Mouse (Mus musculus): Measurements from ENCODE around the gene Scrn1.

The Scrn1 gene

DNA sequence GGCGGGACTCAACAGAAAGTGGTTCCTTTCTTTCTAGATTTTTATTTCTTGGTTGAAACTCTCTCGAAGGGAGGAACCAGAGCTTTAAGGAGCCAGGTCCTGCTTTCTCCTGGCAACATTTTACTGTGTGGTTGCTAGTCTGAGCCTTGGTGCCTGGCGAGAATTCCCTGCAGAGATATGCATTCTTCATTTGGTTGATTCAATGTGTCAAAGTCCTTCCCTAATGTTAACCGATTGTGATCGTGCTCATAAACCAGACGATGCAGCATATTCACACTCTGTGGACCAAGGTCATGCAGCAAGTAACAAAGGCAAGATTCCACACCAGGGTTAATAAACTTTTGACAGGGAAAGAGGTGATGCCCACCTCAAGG lies 244 bp upstream of the Scrn1 start:
- DNase-seq (ENCODE audit: low read depth), result no peak

- no peak for DNase-seq (ENCODE audit: low read depth)
Observed at GRCm38 (mm10) chr6:54565012-54565411, 1.3 kb downstream of the Scrn1 start.

- DNase-seq (ENCODE audit: low read depth), result no peak
Observed at GRCm38 (mm10) chr6:54564506-54564991, 1.7 kb downstream of the Scrn1 start.

DNA sequence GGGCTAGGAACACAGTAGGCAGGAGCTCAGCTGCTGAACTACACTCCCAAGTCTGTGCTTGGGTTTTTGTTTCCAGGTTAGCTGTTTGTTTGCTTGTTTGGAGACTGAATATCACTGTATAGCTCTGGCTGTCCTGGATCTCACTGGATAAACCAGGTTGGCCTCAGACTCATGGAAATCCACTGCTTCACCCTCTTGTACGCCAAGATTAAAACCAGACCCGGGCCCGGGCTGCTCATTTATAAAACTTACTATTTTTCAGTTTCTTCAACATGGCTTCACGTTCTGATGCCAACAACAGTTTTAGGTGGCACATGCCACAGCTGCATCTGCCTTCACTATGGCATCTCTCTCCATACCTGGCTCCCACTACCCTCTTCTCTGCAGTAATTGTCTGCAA lies 2.7 kb downstream of the Scrn1 start:
- no peak for DNase-seq (ENCODE audit: low read depth)

DNA sequence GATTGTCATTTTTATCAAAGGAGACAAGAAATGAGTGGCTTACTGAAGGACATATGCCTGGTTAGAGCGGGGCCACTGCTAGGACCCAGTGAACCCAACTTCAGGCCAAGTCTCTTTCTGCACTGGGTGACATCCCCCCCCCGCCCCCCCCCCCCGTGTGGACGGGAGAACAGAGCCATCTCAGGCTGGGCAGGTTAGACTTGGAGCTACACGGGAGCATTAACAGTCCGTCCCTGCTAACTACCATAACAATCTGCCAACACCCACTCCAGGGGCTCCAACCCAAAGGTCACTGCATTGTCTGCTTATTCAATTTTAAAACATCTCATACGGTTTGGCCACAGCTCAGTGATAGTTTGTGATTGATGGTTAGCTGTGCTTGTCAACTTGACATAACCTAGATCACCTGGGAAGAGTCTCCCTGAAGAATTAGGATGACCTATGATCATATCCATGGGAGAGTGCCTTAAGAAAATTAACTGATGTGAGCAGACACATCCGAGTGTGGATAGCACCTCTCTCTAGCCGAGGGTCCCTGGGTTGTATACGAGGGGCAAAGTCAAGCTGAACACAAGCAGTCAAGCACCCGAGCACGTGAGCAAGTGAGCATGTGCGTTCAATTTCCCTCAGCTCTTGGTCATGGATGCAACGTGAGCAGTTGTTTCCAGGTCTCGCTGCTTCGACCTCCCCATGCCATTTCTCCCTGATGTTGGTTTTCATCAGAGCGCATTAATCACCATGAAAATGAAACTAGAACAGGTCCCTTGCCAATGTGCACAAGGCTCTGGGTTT lies 4.1 kb downstream of the Scrn1 start:
- DNase-seq (ENCODE audit: low read depth), result no peak

DNA sequence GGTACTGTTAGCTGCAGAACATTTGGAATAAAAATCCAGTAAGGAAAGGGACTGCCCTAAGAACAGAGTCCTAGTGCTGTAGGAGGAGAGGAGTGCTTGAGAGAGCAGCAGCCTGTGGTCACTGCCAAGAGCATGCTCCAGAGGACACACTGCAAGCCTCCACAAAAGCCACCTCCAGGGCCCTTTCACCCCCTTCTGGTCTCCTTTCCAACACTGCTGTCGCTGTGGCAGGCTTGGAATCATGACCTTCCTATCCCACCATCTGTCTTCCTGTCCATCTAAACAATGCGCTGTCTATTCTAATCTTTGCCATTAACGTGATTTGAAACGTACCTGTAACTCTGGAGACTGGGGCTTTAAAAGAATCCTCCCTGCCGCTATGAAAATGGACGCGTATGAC lies 7.8 kb downstream of the Scrn1 start:
- no peak for DNase-seq (ENCODE audit: low read depth)

- DNase-seq (ENCODE audit: low read depth), result no peak
Observed at GRCm38 (mm10) chr6:54557671-54558070, 8.6 kb downstream of the Scrn1 start.

DNA sequence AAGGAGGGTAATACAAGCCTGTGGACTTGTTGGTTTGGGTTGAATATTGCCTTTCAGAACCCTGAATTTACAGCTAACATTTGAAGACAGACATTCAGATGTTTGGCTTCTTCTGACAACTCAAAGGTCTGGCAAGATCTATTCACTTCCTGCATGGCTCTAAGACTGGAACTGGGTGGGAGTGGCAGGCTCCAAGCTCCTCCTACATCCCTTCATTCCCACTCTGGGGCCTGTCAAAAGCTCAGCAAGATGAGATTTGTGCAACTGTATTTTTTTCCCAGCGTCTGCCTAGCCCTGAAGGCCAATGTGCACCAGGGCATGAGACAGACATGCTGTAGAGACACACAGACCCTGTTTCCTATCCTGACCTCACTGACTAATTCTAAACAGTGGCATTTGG lies 10.5 kb downstream of the Scrn1 start:
- DNase-seq (ENCODE audit: low read depth), result no peak

DNA sequence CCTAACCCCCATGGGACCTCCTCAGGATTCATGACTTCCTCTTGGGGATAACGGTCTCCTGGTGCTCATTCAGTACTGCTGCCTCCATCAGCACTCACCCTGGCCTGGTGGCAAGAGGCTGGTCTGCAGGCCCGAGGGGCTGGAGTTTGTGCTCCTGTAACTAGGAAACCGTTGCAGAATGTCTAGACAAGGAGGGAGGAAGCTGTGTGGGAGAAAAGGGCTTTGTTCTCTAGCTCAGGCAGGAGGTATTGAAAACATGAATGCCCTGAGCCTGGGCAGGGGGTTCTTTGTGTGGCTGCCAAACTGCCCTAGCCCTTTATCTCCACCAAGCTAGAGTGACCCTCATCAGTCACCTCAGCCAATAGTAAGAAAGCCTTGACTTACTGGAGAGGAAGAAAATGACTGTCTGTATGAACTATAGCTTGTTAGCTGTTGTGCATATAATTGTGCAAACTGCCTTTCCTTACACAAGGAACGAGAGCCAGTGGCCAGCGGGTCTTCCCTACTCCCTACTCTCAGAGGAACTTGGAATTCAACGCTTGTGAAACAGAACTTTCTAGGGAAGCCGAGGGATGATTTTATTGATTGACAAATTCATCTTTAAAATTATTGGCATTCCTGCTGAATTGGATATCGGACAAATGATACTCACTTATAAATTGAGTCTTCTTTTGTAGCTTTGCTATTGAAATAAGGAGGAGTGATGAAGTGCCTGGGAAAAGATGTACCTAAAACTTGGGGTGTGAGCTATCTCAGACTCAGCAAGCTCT lies 11.8 kb downstream of the Scrn1 start:
- DNase-seq (ENCODE audit: low read depth), result peak; percentile 36

GRCm38 (mm10) chr6:54553632-54554031 lies 12.7 kb downstream of the Scrn1 start:
- no peak for DNase-seq (ENCODE audit: low read depth)

DNA sequence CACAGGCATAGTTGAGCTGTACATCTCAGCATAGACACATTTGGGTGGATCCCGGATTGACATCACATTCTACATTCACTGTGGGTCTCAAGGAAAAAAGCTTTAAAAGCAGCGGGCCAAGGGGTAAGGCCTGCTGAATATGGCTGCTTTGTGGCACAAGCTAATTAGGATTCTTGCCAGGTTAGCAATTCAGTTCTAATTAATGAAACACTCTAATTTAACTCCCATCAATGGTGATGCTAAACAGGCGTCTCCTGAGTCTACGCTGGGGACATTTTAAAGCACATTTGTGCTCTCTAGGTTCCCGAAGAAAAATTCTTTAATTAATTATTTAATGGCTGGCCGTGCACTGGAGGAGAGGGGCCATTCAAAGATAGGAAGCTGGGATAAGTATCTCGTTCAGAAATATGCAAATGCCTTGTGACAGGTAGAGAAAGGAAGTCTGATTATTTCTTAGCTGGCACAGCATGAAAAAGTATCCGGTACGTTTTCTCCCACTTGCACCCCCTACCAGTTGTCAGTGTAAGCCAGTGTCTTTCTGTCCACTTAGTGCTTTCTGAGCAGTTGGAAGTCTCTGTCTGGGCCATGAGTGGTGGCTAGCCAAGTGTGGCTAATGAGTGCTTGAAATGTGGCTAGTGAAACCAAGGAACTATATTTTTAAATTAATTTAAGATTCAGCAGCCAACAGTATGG lies 13.4 kb downstream of the Scrn1 start:
- no peak for DNase-seq (ENCODE audit: low read depth)

DNA sequence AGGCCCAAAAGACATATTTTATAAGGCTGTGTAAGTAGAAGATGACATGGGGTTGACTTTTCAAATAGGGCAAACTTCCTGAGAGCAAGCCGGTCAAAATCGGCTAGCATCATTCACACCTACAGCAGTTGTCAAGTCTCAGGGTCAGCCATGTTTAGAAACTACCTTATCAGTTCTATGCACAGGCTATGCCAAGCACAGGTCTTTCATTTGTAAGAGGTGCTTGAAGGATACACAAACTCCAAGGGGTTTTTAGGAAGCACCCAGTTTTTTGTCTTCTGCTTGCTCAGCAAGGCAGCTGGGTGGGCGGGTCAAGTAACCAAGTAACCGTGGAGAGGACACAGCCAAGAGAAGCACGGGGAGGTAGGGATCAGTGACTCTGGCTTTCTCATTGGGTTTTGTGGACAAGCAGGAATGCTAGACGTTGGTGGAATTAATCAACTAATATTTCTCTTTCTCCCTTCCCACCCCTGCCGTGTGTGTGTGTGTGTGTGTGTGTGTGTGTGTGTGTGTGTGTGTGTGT lies 15.4 kb downstream of the Scrn1 start:
- no peak for DNase-seq (ENCODE audit: low read depth)

DNA sequence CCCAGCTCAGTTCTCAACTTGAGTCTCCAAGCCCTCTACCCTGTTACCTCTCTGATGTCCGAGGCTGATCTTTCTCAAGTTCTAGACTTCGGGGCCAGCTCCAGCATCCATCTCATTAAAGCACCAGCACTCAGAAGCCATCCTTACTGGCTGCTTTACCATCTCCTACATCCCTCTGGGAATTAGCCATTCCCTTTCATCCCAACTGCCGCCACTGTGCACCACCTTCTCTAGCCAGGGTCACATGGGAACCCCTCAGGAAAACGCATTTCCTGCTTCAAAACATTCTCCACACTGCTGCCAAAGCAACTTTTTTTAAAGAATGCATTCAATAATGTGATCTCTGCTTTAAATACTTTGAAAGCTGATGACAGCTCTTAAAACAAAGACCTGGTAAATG lies 17.0 kb downstream of the Scrn1 start:
- DNase-seq (ENCODE audit: low read depth), result no peak

GRCm38 (mm10) chr6:54548314-54549019 lies 17.8 kb downstream of the Scrn1 start:
- no peak for DNase-seq (ENCODE audit: low read depth)

DNA sequence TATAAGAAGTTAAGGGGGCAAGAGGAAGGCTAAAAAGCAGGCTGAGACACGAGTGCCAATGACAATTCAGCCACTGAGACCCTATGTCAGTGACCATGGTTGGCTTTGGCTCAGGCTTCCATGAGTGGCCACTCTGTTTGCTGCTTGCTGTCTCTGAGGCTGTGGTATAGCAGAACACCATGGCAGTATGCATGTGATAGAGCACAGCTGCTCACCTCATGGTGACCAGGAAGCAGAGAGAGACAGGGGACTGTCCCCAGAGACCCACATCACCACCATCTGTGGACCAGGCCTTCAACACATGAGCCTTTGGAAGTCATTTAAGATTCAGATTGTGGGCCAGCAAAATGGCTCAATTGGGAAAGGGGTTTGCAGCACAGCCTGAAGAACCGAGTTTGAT lies 22.6 kb downstream of the Scrn1 start:
- no peak for DNase-seq (ENCODE audit: low read depth)

- DNase-seq (ENCODE audit: low read depth), result no peak
Observed at GRCm38 (mm10) chr6:54542836-54543235, 23.5 kb downstream of the Scrn1 start.

GRCm38 (mm10) chr6:54540252-54540887 lies 25.9 kb downstream of the Scrn1 start:
- DNase-seq (ENCODE audit: low read depth), result no peak

DNA sequence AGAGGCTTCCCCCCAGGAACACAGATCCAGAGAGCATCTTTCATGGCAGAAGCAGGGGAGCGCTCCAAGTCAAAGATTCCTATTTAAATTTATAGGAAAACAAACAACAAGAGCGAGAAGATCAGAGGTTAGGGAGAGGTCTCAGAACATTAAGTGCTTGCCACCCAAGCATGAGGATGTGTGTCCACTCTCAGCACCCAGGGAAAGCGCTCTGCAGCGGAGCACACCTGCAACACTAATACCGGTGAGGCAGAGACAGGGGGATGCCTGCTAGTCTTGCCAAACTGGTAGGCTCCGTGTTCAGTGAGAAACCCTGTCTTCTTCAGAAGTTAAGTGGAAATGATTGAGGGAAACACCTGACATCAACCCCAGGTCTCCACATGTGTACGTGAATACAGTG lies 26.9 kb downstream of the Scrn1 start:
- no peak for DNase-seq (ENCODE audit: low read depth)

DNA sequence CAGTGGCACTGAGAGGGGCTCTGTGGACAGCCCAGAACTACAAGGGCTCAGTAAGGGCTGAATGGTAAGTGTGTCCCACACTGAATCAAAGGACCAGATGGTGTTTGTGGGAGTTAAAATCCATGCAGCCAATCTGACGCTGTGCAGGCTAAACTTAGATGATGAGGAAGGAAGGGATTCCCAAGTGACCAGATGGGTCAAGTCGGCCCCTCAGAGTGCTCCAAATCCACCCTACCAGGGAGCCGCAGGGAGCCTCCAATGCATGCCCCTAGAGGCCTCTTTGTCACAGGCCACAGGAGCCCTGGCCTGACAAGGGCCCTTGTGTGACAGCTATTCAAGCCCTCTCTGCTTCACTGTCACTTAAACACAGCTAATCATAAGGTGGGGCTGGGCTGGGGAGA lies 27.5 kb downstream of the Scrn1 start:
- DNase-seq (ENCODE audit: low read depth), result no peak

DNA sequence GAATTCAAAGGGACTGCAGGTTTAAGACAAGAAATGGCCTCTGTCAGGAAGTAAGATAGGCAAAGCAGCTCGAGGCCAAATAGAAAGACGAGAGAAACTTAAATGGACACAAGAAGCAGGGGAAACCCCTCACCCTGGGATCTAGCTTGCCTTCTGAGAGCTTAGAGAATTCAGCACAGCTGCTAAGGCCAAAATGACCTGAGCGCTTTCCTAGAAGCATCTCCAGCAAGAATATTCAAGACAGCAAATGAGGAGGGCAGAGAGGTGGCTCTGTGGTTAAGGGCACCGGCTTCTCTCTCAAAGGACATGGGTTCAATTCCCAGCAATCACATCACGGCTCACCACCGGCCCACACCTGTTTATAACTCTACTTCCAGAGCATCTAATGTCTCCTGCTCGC lies 29.2 kb downstream of the Scrn1 start:
- no peak for DNase-seq (ENCODE audit: low read depth)

DNA sequence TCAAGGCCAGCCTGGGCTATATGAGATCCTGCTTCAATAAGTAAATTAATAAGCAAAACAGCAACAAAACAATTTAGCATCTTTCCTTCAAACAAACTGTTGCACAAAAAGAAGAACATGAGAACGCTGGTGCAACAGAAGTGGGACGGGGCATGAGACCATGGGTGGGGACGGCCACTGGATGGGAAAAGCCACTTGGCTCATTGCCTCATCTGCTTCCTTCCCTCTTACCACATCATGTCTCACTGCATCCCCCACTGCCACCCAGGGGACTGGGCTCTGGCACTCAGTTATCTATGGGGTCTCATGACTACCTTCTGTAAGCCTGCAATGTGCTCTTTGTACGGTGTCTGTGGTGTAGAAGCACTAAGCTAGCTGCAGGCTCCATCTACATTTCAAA lies 30.8 kb downstream of the Scrn1 start:
- DNase-seq (ENCODE audit: low read depth), result no peak
